Mouse (Mus musculus) kidney, embryonic 14.5 days (tissue): ENCODE results near the gene Hspg2. TPM values are rescaled to one million over a fixed set of nuclear protein-coding genes. Genes with fewer than 3 reads are reported as not detected.

Experiments used
- ATAC-seq: fragments of 200-750 bp; cut with Nextera tagmentation; 2 replicates; pipeline ENCODE4 v1.8.0; 2017; ENCODE audit warnings: moderate number of reproducible peaks, mild to moderate bottlenecking, moderate TSS enrichment, moderate library complexity; ENCODE audit not compliant: low FRiP score, low TSS enrichment
- H3K27ac ChIP-seq: fragments of 300-500 bp; sonication (generic); 2 replicates; pipeline ENCODE4 v1.5.1; 2014; ENCODE audit warnings: low read depth, mild to moderate bottlenecking, low read length, moderate library complexity, mixed read lengths
- H3K27me3 ChIP-seq: fragments of 300-500 bp; sonication (generic); 2 replicates; pipeline ENCODE4 v1.6.1; 2014; ENCODE audit warnings: mild to moderate bottlenecking, low read length; ENCODE audit not compliant: control insufficient read depth, insufficient read depth
- H3K36me3 ChIP-seq: fragments of 300-500 bp; sonication (generic); 2 replicates; pipeline ENCODE4 v1.6.1; 2014; ENCODE audit warnings: low read length, mixed read lengths; ENCODE audit not compliant: control insufficient read depth, insufficient read depth
- H3K4me1 ChIP-seq: fragments of 300-500 bp; sonication (generic); 2 replicates; pipeline ENCODE4 v1.6.1; 2014; ENCODE audit warnings: low read length, mixed read lengths; ENCODE audit not compliant: control insufficient read depth, insufficient read depth
- H3K4me2 ChIP-seq: fragments of 300-500 bp; sonication (generic); replicated peaks from 2 replicates; pipeline ENCODE4 v1.6.1; 2014; ENCODE audit warnings: low read depth, mild to moderate bottlenecking, low read length
- H3K4me3 ChIP-seq: fragments of 300-500 bp; sonication (generic); 2 replicates; pipeline ENCODE4 v1.5.1; 2014; ENCODE audit warnings: mild to moderate bottlenecking, low read length
- H3K9ac ChIP-seq: fragments of 300-500 bp; sonication (generic); 2 replicates; pipeline ENCODE4 v1.6.1; 2014; ENCODE audit warnings: low read depth, mild to moderate bottlenecking, low read length, moderate library complexity
- H3K9me3 ChIP-seq: fragments of 300-500 bp; sonication (generic); 2 replicates; pipeline ENCODE4 v1.6.1; 2016; ENCODE audit warnings: low read length; ENCODE audit not compliant: control insufficient read depth
- WGBS: fragments of 180-500 bp; shearing (Covaris S2); extraction: QIAGEN DNeasy Blood & Tissue Kit; methylation state at CpG from one replicate; pipeline ENCODE4 v1.1.7; 2014; 5-methylcytosine and 5-hydroxymethylcytosine counted together
- microRNA-seq: library from miRNA; unstranded; fragments of <30 nt; microRNA quantifications from one replicate; pipeline ENCODE4, GENCODE M21; 2016
- polyA plus RNA-seq: library from polyadenylated mRNA; unstranded; fragments of >200 nt; fragmentation: Nextera tagmentation; extraction: Ambion mirVana; gene quantifications from 2 replicates; pipeline ENCODE4 v1.2.1, GENCODE M21; 2014

Hspg2 gene
- polyA plus RNA-seq, 1 experiment from 2014 or later: 56.2 TPM

DNA sequence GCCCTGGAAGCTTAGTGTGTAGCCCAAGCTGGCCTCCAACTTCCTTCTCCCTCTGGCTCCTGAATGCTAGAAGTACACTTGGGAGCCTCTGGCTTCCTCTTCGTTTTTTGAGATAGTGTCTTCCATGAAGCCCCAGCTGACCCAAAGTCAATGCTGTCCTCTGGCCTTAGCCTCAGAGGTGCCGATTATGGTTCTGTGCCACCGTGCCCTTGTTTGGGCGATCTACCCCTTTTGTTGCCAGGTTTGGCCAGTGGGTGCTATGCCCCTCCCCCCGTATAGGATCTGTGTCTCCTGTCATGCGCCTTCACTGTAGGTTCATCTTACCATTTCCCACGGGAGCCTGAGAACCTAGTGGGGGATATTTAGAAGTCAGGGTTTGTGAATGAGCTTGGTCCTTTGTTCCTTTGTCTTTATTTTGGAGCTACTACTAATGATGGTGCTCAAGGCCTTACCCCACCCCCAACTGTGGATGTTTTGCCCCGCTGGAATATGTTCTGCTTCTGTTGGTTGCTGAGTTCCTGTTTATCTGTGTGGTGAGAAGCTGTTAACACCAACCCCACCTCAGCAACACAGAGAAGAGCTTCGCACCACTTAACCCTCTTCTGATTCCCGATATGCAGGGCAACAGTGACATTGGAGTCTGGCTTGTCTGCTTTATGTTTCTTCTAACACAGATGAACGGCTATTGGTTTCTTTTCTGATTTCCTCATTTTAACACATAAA lies 135.0 kb downstream of the Hspg2 start:
- Histone ChIP-seq H3K4me3 (no peak overlapping the region), H3K9me3 (no peaks in the 10 kb centered on the region), H3K27ac (no peak overlapping the region), H3K27me3 (no peaks in the 10 kb centered on the region), H3K4me1 (no peaks in the 10 kb centered on the region; the same call in 1 of the 2 replicates), H3K9ac (no peak overlapping the region), H3K36me3 (peaks cover 34% of the 10 kb centered on the region), H3K4me2 (no peak overlapping the region)
- WGBS: 81% methylated on average over 11 of the region's 11 CpGs
- ATAC-seq: no peak

DNA sequence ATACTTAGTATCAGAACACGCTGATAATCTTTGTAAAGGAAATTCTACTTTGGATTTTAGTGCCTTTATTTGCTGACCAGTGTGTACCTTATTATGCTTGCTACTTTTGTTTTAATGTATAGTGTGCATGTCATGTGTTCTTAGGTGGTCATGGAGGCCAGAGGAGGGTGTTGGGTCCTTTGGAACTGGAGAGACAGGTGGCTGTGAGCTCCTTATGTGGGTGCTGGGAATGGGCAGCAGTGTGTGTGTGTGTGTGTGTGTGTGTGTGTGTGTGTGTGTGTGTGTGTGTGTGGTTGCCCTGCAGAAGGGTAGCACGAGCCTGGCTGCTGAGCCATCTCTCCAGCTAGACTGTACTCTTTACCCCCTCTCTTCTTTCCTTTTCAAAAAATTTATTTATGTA lies 138.5 kb downstream of the Hspg2 start:
- no peak overlapping the region for H3K27ac ChIP-seq
- H3K4me2 ChIP-seq: no peak overlapping the region
- no peak overlapping the region for H3K9ac ChIP-seq
- H3K4me1 ChIP-seq: 0 out of 2 replicates have a peak, but pooled peaks cover 7% of the 10 kb centered on the region
- 98% methylated on average over 2 of the region's 2 CpGs for WGBS
- H3K9me3 ChIP-seq: no peaks in the 10 kb centered on the region
- no peaks in the 10 kb centered on the region for H3K27me3 ChIP-seq
- no peak for ATAC-seq
- peaks cover 67% of the 10 kb centered on the region for H3K36me3 ChIP-seq
- H3K4me3 ChIP-seq: no peak overlapping the region

DNA sequence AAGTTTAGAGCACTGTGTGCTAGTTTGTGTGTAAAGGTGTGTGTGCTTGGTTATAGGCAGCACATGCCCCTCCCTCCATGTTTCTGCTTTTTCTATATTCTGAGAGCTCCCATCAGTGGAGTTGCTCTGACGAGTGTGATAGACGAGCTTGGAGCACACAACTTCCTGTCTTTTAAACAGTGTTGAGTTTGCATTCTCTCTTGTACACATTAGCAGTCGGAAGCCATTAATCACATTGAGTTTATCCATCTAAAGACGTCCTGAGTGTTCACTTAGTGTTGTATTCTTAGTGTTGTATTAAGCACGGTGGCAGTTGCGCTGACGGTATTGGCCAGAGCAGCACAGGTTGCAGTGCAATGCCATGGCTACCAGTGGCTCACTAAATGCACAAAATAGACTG lies 140.7 kb downstream of the Hspg2 start:
- no peak overlapping the region for H3K4me2 ChIP-seq
- no peak for ATAC-seq
- H3K9ac ChIP-seq: no peak overlapping the region
- H3K36me3 ChIP-seq: peaks cover 89% of the 10 kb centered on the region
- H3K4me3 ChIP-seq: no peak overlapping the region
- H3K9me3 ChIP-seq: no peaks in the 10 kb centered on the region
- H3K27ac ChIP-seq: no peak overlapping the region
- WGBS: 61% methylated on average over 7 of the region's 7 CpGs
- H3K27me3 ChIP-seq: no peaks in the 10 kb centered on the region
- H3K4me1 ChIP-seq: 0 out of 2 replicates have a peak, but pooled peaks cover 7% of the 10 kb centered on the region

DNA sequence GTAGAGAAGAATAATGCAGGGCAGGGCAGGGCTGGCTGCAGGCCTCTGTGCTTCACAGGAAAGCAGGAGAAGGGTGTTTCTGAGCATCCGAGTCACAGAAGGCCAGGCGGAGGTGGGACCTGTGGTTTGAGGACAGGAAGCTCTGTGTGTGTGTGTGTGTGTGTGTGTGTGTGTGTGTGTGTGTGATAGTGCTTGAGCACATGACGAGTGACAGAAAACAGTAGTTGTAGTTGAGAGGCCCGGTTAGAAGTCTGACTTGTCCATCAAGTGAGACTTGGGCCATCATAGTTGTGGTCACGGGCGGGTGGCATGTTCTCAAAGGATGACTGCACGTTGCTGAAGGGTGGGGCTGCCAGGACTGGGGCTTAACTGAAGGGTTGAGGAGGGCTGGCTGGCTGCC lies 141.1 kb downstream of the Hspg2 start:
- H3K4me3 ChIP-seq: no peak overlapping the region
- 80% methylated on average over 7 of the region's 7 CpGs for WGBS
- no peaks in the 10 kb centered on the region for H3K27me3 ChIP-seq
- no peak overlapping the region for H3K4me2 ChIP-seq
- H3K27ac ChIP-seq: no peak overlapping the region
- H3K4me1 ChIP-seq: 0 out of 2 replicates have a peak, but pooled peaks cover 7% of the 10 kb centered on the region
- H3K9me3 ChIP-seq: no peaks in the 10 kb centered on the region
- H3K36me3 ChIP-seq: peaks cover 90% of the 10 kb centered on the region
- no peak overlapping the region for H3K9ac ChIP-seq
- no peak for ATAC-seq

DNA sequence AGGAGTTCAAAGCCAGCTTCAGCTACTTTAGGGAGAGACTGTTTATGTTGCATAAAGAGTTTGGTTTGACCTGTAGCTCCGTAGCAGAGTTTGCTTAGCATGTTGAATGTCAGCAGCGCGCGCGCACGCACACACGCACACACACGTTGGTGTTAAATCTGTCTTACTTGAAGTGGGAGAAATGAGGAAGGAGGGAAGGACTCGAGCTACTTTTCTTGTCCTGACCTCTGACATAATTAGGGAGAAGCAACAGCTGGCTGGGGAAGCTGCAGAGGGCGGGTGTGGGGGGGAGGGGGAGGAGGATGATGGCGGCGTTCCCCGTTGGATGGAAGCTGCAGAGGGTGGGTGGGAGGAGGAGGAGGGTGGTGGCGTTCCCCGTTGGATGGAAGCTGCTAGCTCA lies 141.7 kb downstream of the Hspg2 start:
- 57% methylated on average over 15 of the region's 15 CpGs for WGBS

More for the DNA sequence above, 141.7 kb downstream of the Hspg2 start:
- H3K9me3 ChIP-seq: no peaks in the 10 kb centered on the region
- no peak overlapping the region for H3K27ac ChIP-seq
- H3K4me2 ChIP-seq: no peak overlapping the region
- H3K4me3 ChIP-seq: no peak overlapping the region
- no peak overlapping the region for H3K9ac ChIP-seq
- no peaks in the 10 kb centered on the region for H3K27me3 ChIP-seq
- H3K4me1 ChIP-seq: 0 out of 2 replicates have a peak, but pooled peaks cover 7% of the 10 kb centered on the region
- no peak for ATAC-seq
- peaks cover 88% of the 10 kb centered on the region for H3K36me3 ChIP-seq

Small RNA genes lying within 50 kb of the gene (microRNA-seq; reads per million reads assigned to microRNA genes)
- 1.5 reads per million for gene Mir7018

Other genes starting within 250 kb of the Hspg2 start
- 16.0 and 21.4 TPM in 2 replicates for gene Wnt4, start 191.3 kb upstream of the Hspg2 start, polyA plus RNA-seq
- 657 and 680 TPM in 2 replicates for gene Cdc42, start 111.0 kb upstream of the Hspg2 start, polyA plus RNA-seq
- not detected in 2 replicates for gene Cela3a, start 59.0 kb upstream of the Hspg2 start, polyA plus RNA-seq
- not detected in 2 replicates for gene Cela3b, start 38.2 kb upstream of the Hspg2 start, polyA plus RNA-seq
- gene 1700013G24Rik, start 15.5 kb upstream of the Hspg2 start, polyA plus RNA-seq: not detected in 2 replicates
- gene Ldlrad2, start 105.8 kb downstream of the Hspg2 start, polyA plus RNA-seq: not detected in 2 replicates
- 58.3 and 91.2 TPM in 2 replicates for gene Usp48, start 125.0 kb downstream of the Hspg2 start, polyA plus RNA-seq
- gene Rap1gap, start 196.0 kb downstream of the Hspg2 start, polyA plus RNA-seq: 6.6 and 10.3 TPM in 2 replicates